Mouse (Mus musculus): Measurements from ENCODE around the gene Tmem164. TPM values are rescaled to one million over a fixed set of nuclear protein-coding genes. Genes with fewer than 3 reads are reported as not detected.

Gene Tmem164
- polyA plus RNA-seq, 1 experiment from 2014 or later = 77.6 TPM

DNA sequence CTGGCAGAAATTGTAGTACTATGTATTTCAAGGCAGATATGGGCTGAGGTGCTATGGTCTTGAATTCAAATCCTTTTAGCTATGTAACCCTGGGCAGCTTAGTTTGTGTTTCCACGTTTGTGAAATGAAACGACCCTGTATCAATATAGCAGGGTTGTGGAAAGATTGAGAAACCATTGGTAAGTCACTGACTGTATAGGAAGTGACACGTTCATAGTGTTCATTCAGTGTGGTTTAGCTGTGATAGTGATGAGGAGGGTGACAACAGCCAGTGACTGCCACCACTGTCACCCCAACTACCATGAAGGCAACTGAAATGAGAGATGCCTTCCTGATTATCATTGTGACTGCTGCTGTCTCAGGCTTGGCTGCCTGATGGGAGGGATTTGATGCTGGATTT, 13.7 kb downstream of the Tmem164 start:
- Histone ChIP-seq H3K9me3 (no peaks in the 10 kb centered on the region), H3K4me3 (no peak overlapping the region), H3K27ac (replicated peaks) (no peak overlapping the region), H3K27me3 (replicated peaks; ENCODE audit: low read depth, poor library complexity, severe bottlenecking) (peaks cover 83% of the 10 kb centered on the region), H3K36me3 (replicated peaks) (peaks cover 60% of the 10 kb centered on the region), H3K4me1 (0 out of 2 replicates have a peak, but pooled peaks cover 3% of the 10 kb centered on the region)
- WGBS = 88% methylated on average over 3 of the region's 3 CpGs
- no peak for DNase-seq (ENCODE audit: low spot score)

DNA sequence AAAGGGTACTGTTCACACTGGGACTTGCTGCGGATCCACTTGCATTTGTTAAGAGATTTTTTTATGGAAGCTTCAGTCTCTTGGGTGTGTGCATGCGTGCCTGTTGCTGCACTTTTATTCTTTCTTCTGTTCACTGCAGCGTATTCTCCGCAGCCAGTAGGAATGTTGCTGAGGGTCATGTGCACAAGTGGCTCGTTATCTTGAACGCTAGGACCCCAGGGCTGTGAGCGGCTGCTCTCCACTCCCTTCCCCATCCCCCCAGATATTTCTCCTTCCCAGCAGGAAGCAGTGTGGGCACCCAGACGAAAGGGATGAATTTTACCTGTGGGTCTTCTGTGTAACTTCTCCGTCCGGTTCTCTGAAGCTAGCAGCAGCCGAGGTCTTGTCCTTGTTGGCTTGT, 15.6 kb downstream of the Tmem164 start:
- Histone ChIP-seq H3K27me3 (replicated peaks; ENCODE audit: low read depth, poor library complexity, severe bottlenecking) (peaks cover 93% of the 10 kb centered on the region), H3K36me3 (replicated peaks) (peaks cover 57% of the 10 kb centered on the region)
- 78% methylated on average over 11 of the region's 11 CpGs for WGBS

DNA sequence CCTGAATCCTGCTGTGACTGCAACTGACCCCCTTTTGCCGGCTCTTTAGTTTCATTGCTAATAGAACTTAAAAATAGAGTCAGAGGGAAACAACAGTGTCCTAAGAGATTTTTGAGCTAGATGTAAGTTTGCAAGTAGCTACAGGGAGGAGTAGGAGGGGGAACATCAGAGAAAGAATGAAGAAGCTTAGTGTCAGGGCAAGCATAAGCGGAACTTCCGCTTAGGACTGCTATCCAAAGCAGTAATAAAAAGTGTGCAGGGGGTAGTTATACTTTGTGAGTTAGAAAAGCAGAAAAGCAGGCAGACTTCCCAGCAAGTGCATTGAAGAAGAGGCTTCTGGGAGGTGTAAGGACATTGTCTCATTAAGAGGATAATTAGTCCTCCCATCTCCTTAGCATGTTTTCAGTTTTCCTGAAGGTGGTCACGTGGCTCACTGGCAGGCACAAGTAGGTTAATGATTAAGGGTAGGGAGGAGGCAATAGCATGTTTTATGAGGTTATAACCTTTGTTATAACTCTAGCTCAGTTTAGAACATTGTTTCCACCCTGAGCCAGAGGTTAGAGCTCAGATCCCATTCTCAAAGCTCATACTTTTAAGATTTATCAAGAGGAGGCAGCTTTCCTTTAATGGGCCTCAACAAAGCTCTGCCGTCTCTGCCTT, 16.5 kb downstream of the Tmem164 start:
- no peak for DNase-seq (ENCODE audit: low spot score)
- peaks cover 52% of the 10 kb centered on the region for H3K36me3 ChIP-seq (replicated peaks)
- no peaks in the 10 kb centered on the region for H3K9me3 ChIP-seq
- H3K4me3 ChIP-seq = no peak overlapping the region
- peaks cover 12% of the 10 kb centered on the region; the same call in 1 of the 2 replicates for H3K4me1 ChIP-seq
- peaks cover 93% of the 10 kb centered on the region for H3K27me3 ChIP-seq (replicated peaks; ENCODE audit: low read depth, poor library complexity, severe bottlenecking)
- no peak overlapping the region for H3K27ac ChIP-seq (replicated peaks)
- 85% methylated on average over 5 of the region's 5 CpGs for WGBS

More for the DNA sequence above, 15.6 kb downstream of the Tmem164 start:
- H3K9me3 ChIP-seq = no peaks in the 10 kb centered on the region
- DNase-seq (ENCODE audit: low spot score) = no peak
- no peak overlapping the region for H3K4me3 ChIP-seq
- no peak overlapping the region for H3K27ac ChIP-seq (replicated peaks)
- H3K4me1 ChIP-seq = peaks cover 12% of the 10 kb centered on the region; the same call in 1 of the 2 replicates

DNA sequence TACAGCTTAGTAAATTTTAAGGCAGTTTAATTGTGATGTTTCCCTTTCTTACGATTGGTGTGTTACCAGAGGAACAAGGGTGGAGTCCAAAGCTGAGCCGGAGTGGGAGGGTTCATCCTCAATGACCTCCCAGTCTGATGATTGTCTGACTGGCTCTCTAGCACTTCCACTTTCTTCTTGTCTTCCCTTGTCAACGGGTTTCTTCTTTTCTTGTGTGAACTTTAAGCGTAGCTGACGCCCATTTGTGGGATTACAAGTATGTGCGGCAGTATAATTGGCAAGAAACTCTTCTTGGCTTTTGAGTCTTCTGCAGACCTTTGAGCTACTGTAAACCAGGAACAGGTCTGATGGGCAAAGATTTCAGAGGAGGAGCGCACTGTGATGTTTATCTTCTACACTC, 17.0 kb downstream of the Tmem164 start:
- WGBS = 88% methylated on average over 7 of the region's 7 CpGs
- H3K36me3 ChIP-seq (replicated peaks) = peaks cover 51% of the 10 kb centered on the region
- peaks cover 97% of the 10 kb centered on the region for H3K27me3 ChIP-seq (replicated peaks; ENCODE audit: low read depth, poor library complexity, severe bottlenecking)

GRCm38 (mm10) chrX:142702094-142702493, 20.9 kb downstream of the Tmem164 start:
- Histone ChIP-seq H3K27ac (replicated peaks) (no peak overlapping the region), H3K4me1 (peaks cover 12% of the 10 kb centered on the region; the same call in 1 of the 2 replicates), H3K4me3 (no peak overlapping the region), H3K27me3 (replicated peaks; ENCODE audit: low read depth, poor library complexity, severe bottlenecking) (peaks cover 94% of the 10 kb centered on the region), H3K9me3 (no peaks in the 10 kb centered on the region), H3K36me3 (replicated peaks) (peaks cover 28% of the 10 kb centered on the region)
- no peak for DNase-seq (ENCODE audit: low spot score)
- whole genome bisulfite sequencing = 78% methylated on average over 5 of the region's 5 CpGs

More for the DNA sequence above, 17.0 kb downstream of the Tmem164 start:
- H3K4me3 ChIP-seq = no peak overlapping the region
- no peak for DNase-seq (ENCODE audit: low spot score)
- peaks cover 12% of the 10 kb centered on the region; the same call in 1 of the 2 replicates for H3K4me1 ChIP-seq
- H3K27ac ChIP-seq (replicated peaks) = no peak overlapping the region
- H3K9me3 ChIP-seq = no peaks in the 10 kb centered on the region

DNA sequence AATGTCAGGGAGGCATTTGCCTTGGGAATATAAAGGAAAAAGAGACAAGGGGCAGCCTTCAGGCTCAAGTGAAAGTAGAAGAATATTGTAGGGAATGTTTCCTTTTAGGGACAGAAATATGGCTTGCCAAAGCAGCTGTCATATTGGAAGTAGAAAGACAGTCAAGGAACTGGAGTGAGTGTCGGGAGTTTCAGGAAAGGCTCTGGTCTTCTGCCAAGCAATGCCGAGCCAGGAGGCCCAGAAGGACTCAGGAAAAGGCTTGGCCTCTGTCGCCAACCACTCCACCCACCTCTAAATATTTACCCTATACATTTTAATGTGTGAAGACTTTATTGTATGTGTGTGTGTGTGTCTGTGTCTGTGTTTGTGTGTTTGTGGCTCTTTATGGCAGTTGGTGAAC, 21.4 kb downstream of the Tmem164 start:
- Histone ChIP-seq H3K4me1 (peaks cover 12% of the 10 kb centered on the region; the same call in 1 of the 2 replicates), H3K9me3 (no peaks in the 10 kb centered on the region), H3K36me3 (replicated peaks) (peaks cover 27% of the 10 kb centered on the region), H3K27ac (replicated peaks) (no peak overlapping the region), H3K4me3 (no peak overlapping the region), H3K27me3 (replicated peaks; ENCODE audit: low read depth, poor library complexity, severe bottlenecking) (peaks cover 94% of the 10 kb centered on the region)
- DNase-seq (ENCODE audit: low spot score) = no peak
- WGBS = 80% methylated on average over 3 of the region's 3 CpGs

- peaks cover 33% of the 10 kb centered on the region for H3K36me3 ChIP-seq (replicated peaks)
- no peak overlapping the region for H3K27ac ChIP-seq (replicated peaks)
- WGBS = 84% methylated on average over 3 of the region's 3 CpGs
- H3K4me3 ChIP-seq = no peak overlapping the region
- H3K27me3 ChIP-seq (replicated peaks; ENCODE audit: low read depth, poor library complexity, severe bottlenecking) = peaks cover 89% of the 10 kb centered on the region
- H3K4me1 ChIP-seq = peaks cover 12% of the 10 kb centered on the region; the same call in 1 of the 2 replicates
- DNase-seq (ENCODE audit: low spot score) = no peak
- no peaks in the 10 kb centered on the region for H3K9me3 ChIP-seq
These were observed 22.7 kb downstream of the Tmem164 start for GRCm38 (mm10) chrX:142703953-142704352.

DNA sequence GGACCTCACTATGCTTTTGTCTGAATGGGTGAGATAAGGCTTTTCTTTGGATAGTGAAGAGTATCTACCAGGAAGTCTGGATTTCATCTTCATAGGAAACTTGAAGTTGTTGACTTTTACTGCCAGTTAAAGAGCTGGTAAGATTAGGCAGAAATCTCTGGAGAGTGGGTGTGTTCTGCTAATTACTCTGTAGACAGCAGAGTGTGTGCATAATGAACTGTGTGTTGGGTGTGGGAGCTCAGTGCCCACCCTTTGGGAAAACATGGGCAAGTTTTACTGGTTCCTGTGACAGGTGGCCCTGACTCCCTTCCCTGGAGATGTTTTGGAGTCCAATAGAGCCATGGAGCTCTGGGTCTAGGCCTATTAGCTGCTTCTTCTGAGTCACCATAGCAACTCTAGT, 27.1 kb downstream of the Tmem164 start:
- Histone ChIP-seq H3K9me3 (no peaks in the 10 kb centered on the region), H3K27me3 (replicated peaks; ENCODE audit: low read depth, poor library complexity, severe bottlenecking) (peaks cover 46% of the 10 kb centered on the region), H3K27ac (replicated peaks) (no peak overlapping the region), H3K4me1 (no peaks in the 10 kb centered on the region), H3K4me3 (no peak overlapping the region), H3K36me3 (replicated peaks) (peaks cover 18% of the 10 kb centered on the region)
- DNase-seq (ENCODE audit: low spot score) = no peak

DNA sequence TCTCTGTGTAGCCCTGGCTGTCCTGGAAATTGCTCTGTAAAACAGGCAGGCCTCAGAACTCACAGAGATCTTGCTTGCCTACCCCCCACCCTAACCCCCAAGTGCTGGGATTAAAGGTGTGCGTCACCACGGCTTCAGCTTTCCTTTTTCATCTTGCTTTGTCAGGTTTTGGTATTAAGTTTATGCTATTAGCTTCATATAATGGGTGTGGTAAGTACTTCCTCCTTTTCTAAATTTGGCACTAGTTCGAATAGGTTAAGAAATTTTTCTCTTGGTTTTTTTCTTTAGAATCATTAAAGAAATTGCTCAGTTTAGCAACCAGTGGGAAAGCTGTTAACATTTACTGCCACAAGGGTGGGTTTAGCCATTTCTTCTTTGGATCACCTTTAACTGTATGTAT, 34.8 kb downstream of the Tmem164 start:
- DNase-seq (ENCODE audit: low spot score) = no peak
- H3K27ac ChIP-seq (replicated peaks) = no peak overlapping the region
- H3K27me3 ChIP-seq (replicated peaks; ENCODE audit: low read depth, poor library complexity, severe bottlenecking) = peaks cover 32% of the 10 kb centered on the region
- no peak overlapping the region for H3K4me3 ChIP-seq
- H3K4me1 ChIP-seq = no peaks in the 10 kb centered on the region
- H3K36me3 ChIP-seq (replicated peaks) = peaks cover 12% of the 10 kb centered on the region; the same call in 1 of the 2 replicates
- 90% methylated on average over 3 of the region's 3 CpGs for WGBS
- no peaks in the 10 kb centered on the region for H3K9me3 ChIP-seq

DNA sequence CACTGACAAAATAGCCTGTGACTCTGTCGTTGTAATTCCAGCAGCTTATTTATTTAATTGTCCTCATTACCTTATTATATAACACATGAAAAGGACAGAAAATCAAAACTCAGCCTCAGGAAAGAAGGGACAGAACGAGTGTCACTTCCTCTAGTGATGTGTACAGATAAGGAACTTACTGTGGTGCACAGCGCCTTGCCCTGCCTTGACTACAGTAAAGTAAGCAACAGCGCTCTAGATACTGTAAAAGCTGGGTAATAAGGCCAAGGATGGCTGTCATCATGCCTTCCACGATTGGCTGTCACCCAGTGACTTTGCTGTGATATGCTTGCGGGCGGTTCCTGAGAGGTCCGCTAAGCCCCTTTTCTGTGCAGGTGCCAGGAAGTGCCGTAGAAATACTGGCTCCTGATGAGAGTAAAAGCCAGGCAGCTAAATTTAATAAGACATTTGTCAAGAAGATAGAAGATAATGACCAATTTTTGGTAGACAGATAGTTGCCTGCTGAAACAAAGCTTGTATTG, 36.8 kb downstream of the Tmem164 start:
- Histone ChIP-seq H3K4me3 (no peak overlapping the region), H3K4me1 (no peaks in the 10 kb centered on the region), H3K27ac (replicated peaks) (no peak overlapping the region), H3K36me3 (replicated peaks) (peaks cover 12% of the 10 kb centered on the region; the same call in 1 of the 2 replicates), H3K9me3 (no peaks in the 10 kb centered on the region), H3K27me3 (replicated peaks; ENCODE audit: low read depth, poor library complexity, severe bottlenecking) (peaks cover 51% of the 10 kb centered on the region)
- no peak for DNase-seq (ENCODE audit: low spot score)
- WGBS = 89% methylated on average over 9 of the region's 9 CpGs

- Histone ChIP-seq H3K27me3 (replicated peaks; ENCODE audit: low read depth, poor library complexity, severe bottlenecking) (peaks cover 59% of the 10 kb centered on the region), H3K4me1 (no peaks in the 10 kb centered on the region), H3K9me3 (no peaks in the 10 kb centered on the region), H3K36me3 (replicated peaks) (peaks cover 12% of the 10 kb centered on the region; the same call in 1 of the 2 replicates), H3K4me3 (no peak overlapping the region), H3K27ac (replicated peaks) (no peak overlapping the region)
- WGBS = 84% methylated on average over 4 of the region's 4 CpGs
- DNase-seq (ENCODE audit: low spot score) = no peak
These were observed 37.6 kb downstream of the Tmem164 start for GRCm38 (mm10) chrX:142718759-142719158.

DNA sequence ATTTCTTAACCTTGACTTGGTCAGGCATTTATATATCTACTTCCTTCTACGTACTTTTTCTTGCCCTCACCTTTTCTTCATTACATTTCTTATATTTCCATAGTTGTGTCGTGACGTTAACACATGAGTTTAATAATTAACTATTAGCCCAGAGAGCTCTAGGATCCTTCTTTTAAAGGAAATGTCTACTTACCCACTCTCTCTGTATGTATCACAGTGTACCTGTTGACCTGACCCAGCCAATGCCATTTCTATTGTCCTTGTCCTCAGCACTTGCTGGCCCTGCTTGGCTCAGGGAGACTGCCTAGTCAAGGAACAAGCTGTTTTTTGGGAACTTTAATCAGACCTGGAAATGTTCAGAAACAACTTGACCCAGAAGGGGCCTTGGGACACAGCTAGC, 40.7 kb downstream of the Tmem164 start:
- H3K4me1 ChIP-seq = no peaks in the 10 kb centered on the region
- H3K27me3 ChIP-seq (replicated peaks; ENCODE audit: low read depth, poor library complexity, severe bottlenecking) = peaks cover 90% of the 10 kb centered on the region
- DNase-seq (ENCODE audit: low spot score) = no peak
- H3K27ac ChIP-seq (replicated peaks) = no peak overlapping the region
- WGBS = 89% methylated on average over 3 of the region's 3 CpGs
- peaks cover 17% of the 10 kb centered on the region for H3K36me3 ChIP-seq (replicated peaks)
- no peaks in the 10 kb centered on the region for H3K9me3 ChIP-seq
- no peak overlapping the region for H3K4me3 ChIP-seq

GRCm38 (mm10) chrX:142724203-142724602, 43.0 kb downstream of the Tmem164 start:
- H3K27me3 ChIP-seq (replicated peaks; ENCODE audit: low read depth, poor library complexity, severe bottlenecking) = peaks cover 95% of the 10 kb centered on the region
- DNase-seq (ENCODE audit: low spot score) = no peak
- H3K4me3 ChIP-seq = no peak overlapping the region
- 87% methylated on average over 2 of the region's 2 CpGs for WGBS
- H3K36me3 ChIP-seq (replicated peaks) = peaks cover 14% of the 10 kb centered on the region
- H3K9me3 ChIP-seq = no peaks in the 10 kb centered on the region
- H3K27ac ChIP-seq (replicated peaks) = no peak overlapping the region
- H3K4me1 ChIP-seq = no peaks in the 10 kb centered on the region

All from embryonic facial prominence, embryonic 10.5 days (tissue).